Mouse (Mus musculus): ENCODE results near the gene Usp32. TPM values are rescaled to one million over a fixed set of nuclear protein-coding genes. Genes with fewer than 3 reads are reported as not detected.

Gene Usp32
- polyA plus RNA-seq, 1 experiment: 5.4 TPM

- WGBS: 88% methylated on average over 4 of the region's 4 CpGs
- peaks cover 7% of the 10 kb centered on the region for H3K27me3 ChIP-seq (ENCODE audit: control insufficient read depth, insufficient read depth, low read length)
- H3K27ac ChIP-seq (ENCODE audit: insufficient read depth, low read length): no peak overlapping the region
- H3K4me3 ChIP-seq (ENCODE audit: extremely low read depth, insufficient read depth, insufficient read length): no peak overlapping the region
- TF ChIP-seq POLR2A (IDR thresholded peaks at IDR 0.05; ENCODE audit: low read depth, low read length): no peak
- no peak for TF ChIP-seq CTCF (IDR thresholded peaks at IDR 0.05; ENCODE audit: extremely low read depth, insufficient read depth, insufficient read length, insufficient replicate concordance)
- no peaks in the 10 kb centered on the region for H3K4me1 ChIP-seq (ENCODE audit: control insufficient read depth, insufficient read depth, insufficient read length)
- DNase-seq (ENCODE audit: low read depth in 1 of 2, low spot score in 2 of 2): no peak
- H3K36me3 ChIP-seq (ENCODE audit: control insufficient read depth, insufficient read depth, low read length): no peaks in the 10 kb centered on the region
These were observed 177.4 kb downstream of the Usp32 start for GRCm38 (mm10) chr11:84962536-84962935.

- WGBS: 90% methylated on average over 4 of the region's 4 CpGs
- H3K27ac ChIP-seq (ENCODE audit: insufficient read depth, low read length): no peak overlapping the region
- H3K36me3 ChIP-seq (ENCODE audit: control insufficient read depth, insufficient read depth, low read length): no peaks in the 10 kb centered on the region
- H3K4me1 ChIP-seq (ENCODE audit: control insufficient read depth, insufficient read depth, insufficient read length): no peaks in the 10 kb centered on the region
- peaks cover 8% of the 10 kb centered on the region for H3K27me3 ChIP-seq (ENCODE audit: control insufficient read depth, insufficient read depth, low read length)
- H3K4me3 ChIP-seq (ENCODE audit: extremely low read depth, insufficient read depth, insufficient read length): no peak overlapping the region
- TF ChIP-seq POLR2A (IDR thresholded peaks at IDR 0.05; ENCODE audit: low read depth, low read length) (no peak), CTCF (IDR thresholded peaks at IDR 0.05; ENCODE audit: extremely low read depth, insufficient read depth, insufficient read length, insufficient replicate concordance) (no peak)
- no peak for DNase-seq (ENCODE audit: low read depth in 1 of 2, low spot score in 2 of 2)
These were observed 178.4 kb downstream of the Usp32 start for GRCm38 (mm10) chr11:84961571-84961970.

GRCm38 (mm10) chr11:84960780-84961179, 179.2 kb downstream of the Usp32 start:
- Histone ChIP-seq H3K4me1 (ENCODE audit: control insufficient read depth, insufficient read depth, insufficient read length) (no peaks in the 10 kb centered on the region), H3K27me3 (ENCODE audit: control insufficient read depth, insufficient read depth, low read length) (peaks cover 10% of the 10 kb centered on the region), H3K27ac (ENCODE audit: insufficient read depth, low read length) (no peak overlapping the region), H3K4me3 (ENCODE audit: extremely low read depth, insufficient read depth, insufficient read length) (no peak overlapping the region), H3K36me3 (ENCODE audit: control insufficient read depth, insufficient read depth, low read length) (no peaks in the 10 kb centered on the region)
- WGBS: 67% methylated on average over 6 of the region's 6 CpGs
- no peak for DNase-seq (ENCODE audit: low read depth in 1 of 2, low spot score in 2 of 2)
- TF ChIP-seq CTCF (IDR thresholded peaks at IDR 0.05; ENCODE audit: extremely low read depth, insufficient read depth, insufficient read length, insufficient replicate concordance) (no peak), POLR2A (IDR thresholded peaks at IDR 0.05; ENCODE audit: low read depth, low read length) (no peak)

- no peak for DNase-seq (ENCODE audit: low read depth in 1 of 2, low spot score in 2 of 2)
- H3K27me3 ChIP-seq (ENCODE audit: control insufficient read depth, insufficient read depth, low read length): peaks cover 10% of the 10 kb centered on the region
- H3K4me3 ChIP-seq (ENCODE audit: extremely low read depth, insufficient read depth, insufficient read length): no peak overlapping the region
- H3K4me1 ChIP-seq (ENCODE audit: control insufficient read depth, insufficient read depth, insufficient read length): no peaks in the 10 kb centered on the region
- 44% methylated on average over 3 of the region's 3 CpGs for WGBS
- no peaks in the 10 kb centered on the region for H3K36me3 ChIP-seq (ENCODE audit: control insufficient read depth, insufficient read depth, low read length)
- no peak for TF ChIP-seq CTCF (IDR thresholded peaks at IDR 0.05; ENCODE audit: extremely low read depth, insufficient read depth, insufficient read length, insufficient replicate concordance)
- TF ChIP-seq POLR2A (IDR thresholded peaks at IDR 0.05; ENCODE audit: low read depth, low read length): no peak
- no peak overlapping the region for H3K27ac ChIP-seq (ENCODE audit: insufficient read depth, low read length)
These were observed 179.7 kb downstream of the Usp32 start for GRCm38 (mm10) chr11:84960291-84960690.

GRCm38 (mm10) chr11:84959701-84960181, 180.2 kb downstream of the Usp32 start:
- H3K27ac ChIP-seq (ENCODE audit: insufficient read depth, low read length): no peak overlapping the region
- no peak for TF ChIP-seq CTCF (IDR thresholded peaks at IDR 0.05; ENCODE audit: extremely low read depth, insufficient read depth, insufficient read length, insufficient replicate concordance)
- no peak for TF ChIP-seq POLR2A (IDR thresholded peaks at IDR 0.05; ENCODE audit: low read depth, low read length)
- 13% methylated on average over 9 of the region's 9 CpGs for WGBS
- DNase-seq (ENCODE audit: low read depth in 1 of 2, low spot score in 2 of 2): no peak
- no peak overlapping the region for H3K4me3 ChIP-seq (ENCODE audit: extremely low read depth, insufficient read depth, insufficient read length)
- H3K4me1 ChIP-seq (ENCODE audit: control insufficient read depth, insufficient read depth, insufficient read length): no peaks in the 10 kb centered on the region
- peaks cover 10% of the 10 kb centered on the region for H3K27me3 ChIP-seq (ENCODE audit: control insufficient read depth, insufficient read depth, low read length)
- no peaks in the 10 kb centered on the region for H3K36me3 ChIP-seq (ENCODE audit: control insufficient read depth, insufficient read depth, low read length)

- no peak overlapping the region for H3K4me3 ChIP-seq (ENCODE audit: extremely low read depth, insufficient read depth, insufficient read length)
- DNase-seq (ENCODE audit: low read depth in 1 of 2, low spot score in 2 of 2): no peak
- no peaks in the 10 kb centered on the region for H3K36me3 ChIP-seq (ENCODE audit: control insufficient read depth, insufficient read depth, low read length)
- no peak for TF ChIP-seq CTCF (IDR thresholded peaks at IDR 0.05; ENCODE audit: extremely low read depth, insufficient read depth, insufficient read length, insufficient replicate concordance)
- no peak for TF ChIP-seq POLR2A (IDR thresholded peaks at IDR 0.05; ENCODE audit: low read depth, low read length)
- H3K27ac ChIP-seq (ENCODE audit: insufficient read depth, low read length): no peak overlapping the region
- 48% methylated on average over 5 of the region's 5 CpGs for WGBS
- no peaks in the 10 kb centered on the region for H3K4me1 ChIP-seq (ENCODE audit: control insufficient read depth, insufficient read depth, insufficient read length)
- peaks cover 10% of the 10 kb centered on the region for H3K27me3 ChIP-seq (ENCODE audit: control insufficient read depth, insufficient read depth, low read length)
These were observed 180.8 kb downstream of the Usp32 start for GRCm38 (mm10) chr11:84959181-84959580.

GRCm38 (mm10) chr11:84958271-84958630, 181.7 kb downstream of the Usp32 start:
- no peak for DNase-seq (ENCODE audit: low read depth in 1 of 2, low spot score in 2 of 2)
- Histone ChIP-seq H3K27ac (ENCODE audit: insufficient read depth, low read length) (no peak overlapping the region), H3K4me3 (ENCODE audit: extremely low read depth, insufficient read depth, insufficient read length) (no peak overlapping the region), H3K4me1 (ENCODE audit: control insufficient read depth, insufficient read depth, insufficient read length) (no peaks in the 10 kb centered on the region), H3K36me3 (ENCODE audit: control insufficient read depth, insufficient read depth, low read length) (no peaks in the 10 kb centered on the region), H3K27me3 (ENCODE audit: control insufficient read depth, insufficient read depth, low read length) (peaks cover 10% of the 10 kb centered on the region)
- 13% methylated on average over 11 of the region's 11 CpGs for WGBS
- TF ChIP-seq POLR2A (IDR thresholded peaks at IDR 0.05; ENCODE audit: low read depth, low read length): no peak
